Mouse (Mus musculus) forebrain, embryonic 15.5 days (tissue): ENCODE measurements at regions not wholly inside any gene's neighbourhood (a gene's known extent, or its start where the extent isn't known, plus 50 kb on each side); places are given as distances from the start of the nearest gene placed in this dataset.

Experiments
- ATAC-seq: fragments of 200-750 bp; cut with Nextera tagmentation; replicated peaks from 2 replicates; pipeline ENCODE4 v1.8.0; 2017; ENCODE audit warnings: mild to moderate bottlenecking, moderate TSS enrichment, moderate library complexity
- H3K27ac ChIP-seq: fragments of 300-500 bp; sonication (generic); replicated peaks from 2 replicates; pipeline ENCODE4 v1.5.1; 2015; ENCODE audit warnings: mild to moderate bottlenecking, inconsistent platforms
- H3K27me3 ChIP-seq: fragments of 300-500 bp; sonication (generic); 2 replicates; pipeline ENCODE4 v1.6.1; 2015; ENCODE audit warnings: inconsistent platforms
- H3K36me3 ChIP-seq: fragments of 300-500 bp; sonication (generic); 2 replicates; pipeline ENCODE4 v1.6.1; 2015; ENCODE audit warnings: mild to moderate bottlenecking, inconsistent platforms
- H3K4me1 ChIP-seq: fragments of 300-500 bp; sonication (generic); 2 replicates; pipeline ENCODE4 v1.6.1; 2015; ENCODE audit warnings: inconsistent platforms
- H3K4me2 ChIP-seq: fragments of 300-500 bp; sonication (generic); replicated peaks from 2 replicates; pipeline ENCODE4 v1.6.1; 2015; ENCODE audit warnings: mild to moderate bottlenecking, inconsistent platforms
- H3K4me3 ChIP-seq: fragments of 300-500 bp; sonication (generic); 2 replicates; pipeline ENCODE4 v1.5.1; 2015; ENCODE audit warnings: mild to moderate bottlenecking, inconsistent platforms
- H3K9ac ChIP-seq: fragments of 300-500 bp; sonication (generic); replicated peaks from 2 replicates; pipeline ENCODE4 v1.6.1; 2015; ENCODE audit warnings: mild to moderate bottlenecking, inconsistent platforms
- H3K9me3 ChIP-seq: fragments of 300-500 bp; sonication (generic); 2 replicates; pipeline ENCODE4 v1.6.1; 2016; ENCODE audit warnings: inconsistent platforms
- WGBS: fragments of 180-500 bp; shearing (Covaris S2); methylation state at CpG from one replicate; pipeline ENCODE4 v1.1.7; 2015; ENCODE audit warnings: mixed read lengths; 5-methylcytosine and 5-hydroxymethylcytosine counted together

GRCm38 (mm10) chr14:58273693-58274419, 203.5 kb downstream of the Fgf9 start:
- Histone ChIP-seq H3K9me3 (no peaks in the 10 kb centered on the region), H3K4me1 (no peaks in the 10 kb centered on the region), H3K9ac (no peak overlapping the region), H3K36me3 (no peaks in the 10 kb centered on the region), H3K4me2 (no peak overlapping the region), H3K4me3 (no peak overlapping the region), H3K27ac (no peak overlapping the region), H3K27me3 (no peaks in the 10 kb centered on the region)
- ATAC-seq: no peak
- WGBS: 78% methylated on average over 10 of the region's 10 CpGs

- H3K9ac ChIP-seq: no peak overlapping the region
- H3K9me3 ChIP-seq: no peaks in the 10 kb centered on the region
- no peak overlapping the region for H3K4me2 ChIP-seq
- WGBS: 66% methylated on average over 7 of the region's 7 CpGs
- H3K4me1 ChIP-seq: no peaks in the 10 kb centered on the region
- no peaks in the 10 kb centered on the region for H3K27me3 ChIP-seq
- H3K4me3 ChIP-seq: no peak overlapping the region
- no peak overlapping the region for H3K27ac ChIP-seq
- ATAC-seq: no peak
- H3K36me3 ChIP-seq: no peaks in the 10 kb centered on the region
Measured at GRCm38 (mm10) chr14:58265373-58265772, 195.0 kb downstream of the Fgf9 start.

DNA sequence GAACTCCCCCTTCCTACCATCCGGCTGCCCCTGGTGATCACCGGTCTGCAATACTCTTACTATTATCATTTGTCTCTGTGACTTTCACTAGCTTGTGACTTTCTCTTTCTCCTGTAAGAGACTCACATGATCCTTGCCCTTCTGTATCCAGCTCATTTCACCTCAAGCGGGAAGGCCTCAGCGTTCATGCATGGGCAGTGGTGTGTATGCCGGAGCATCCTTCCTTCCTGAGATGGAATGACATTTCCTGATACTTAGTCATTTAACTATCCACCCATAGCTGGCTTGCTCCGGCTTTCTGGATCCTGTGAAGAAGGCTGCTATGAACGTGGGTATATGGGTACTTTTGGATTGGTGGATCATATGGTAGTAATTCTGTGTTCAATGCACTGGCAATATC, 194.1 kb downstream of the Fgf9 start:
- H3K9me3 ChIP-seq: no peaks in the 10 kb centered on the region
- no peak overlapping the region for H3K4me3 ChIP-seq
- H3K4me2 ChIP-seq: no peak overlapping the region
- no peaks in the 10 kb centered on the region for H3K4me1 ChIP-seq
- H3K27ac ChIP-seq: no peak overlapping the region
- no peak for ATAC-seq
- no peaks in the 10 kb centered on the region for H3K27me3 ChIP-seq
- H3K9ac ChIP-seq: no peak overlapping the region
- no peaks in the 10 kb centered on the region for H3K36me3 ChIP-seq
- 86% methylated on average over 7 of the region's 7 CpGs for WGBS

GRCm38 (mm10) chr14:58253369-58253968, 183.1 kb downstream of the Fgf9 start:
- 0 out of 2 replicates have a peak, but pooled peaks cover 7% of the 10 kb centered on the region for H3K4me1 ChIP-seq
- no peak overlapping the region for H3K27ac ChIP-seq
- ATAC-seq: no peak
- no peaks in the 10 kb centered on the region for H3K27me3 ChIP-seq
- WGBS: 37% methylated on average over 3 of the region's 3 CpGs
- H3K9ac ChIP-seq: no peak overlapping the region
- H3K9me3 ChIP-seq: no peaks in the 10 kb centered on the region
- H3K4me2 ChIP-seq: no peak overlapping the region
- no peak overlapping the region for H3K4me3 ChIP-seq
- H3K36me3 ChIP-seq: no peaks in the 10 kb centered on the region

- Histone ChIP-seq H3K4me1 (no peaks in the 10 kb centered on the region), H3K4me2 (no peak overlapping the region), H3K4me3 (no peak overlapping the region), H3K9me3 (no peaks in the 10 kb centered on the region), H3K36me3 (no peaks in the 10 kb centered on the region), H3K9ac (no peak overlapping the region), H3K27ac (no peak overlapping the region), H3K27me3 (no peaks in the 10 kb centered on the region)
- WGBS: 95% methylated on average over 1 of the region's 1 CpGs
- ATAC-seq: no peak
Measured at GRCm38 (mm10) chr14:58225869-58226268, 155.5 kb downstream of the Fgf9 start.

- H3K9me3 ChIP-seq: no peaks in the 10 kb centered on the region
- no peak overlapping the region for H3K9ac ChIP-seq
- no peak for ATAC-seq
- no peak overlapping the region for H3K27ac ChIP-seq
- 72% methylated on average over 3 of the region's 3 CpGs for WGBS
- H3K27me3 ChIP-seq: no peaks in the 10 kb centered on the region
- H3K4me3 ChIP-seq: no peak overlapping the region
- H3K36me3 ChIP-seq: no peaks in the 10 kb centered on the region
- H3K4me2 ChIP-seq: no peak overlapping the region
- H3K4me1 ChIP-seq: no peaks in the 10 kb centered on the region
Measured at GRCm38 (mm10) chr14:58224419-58224818, 154.1 kb downstream of the Fgf9 start.

DNA sequence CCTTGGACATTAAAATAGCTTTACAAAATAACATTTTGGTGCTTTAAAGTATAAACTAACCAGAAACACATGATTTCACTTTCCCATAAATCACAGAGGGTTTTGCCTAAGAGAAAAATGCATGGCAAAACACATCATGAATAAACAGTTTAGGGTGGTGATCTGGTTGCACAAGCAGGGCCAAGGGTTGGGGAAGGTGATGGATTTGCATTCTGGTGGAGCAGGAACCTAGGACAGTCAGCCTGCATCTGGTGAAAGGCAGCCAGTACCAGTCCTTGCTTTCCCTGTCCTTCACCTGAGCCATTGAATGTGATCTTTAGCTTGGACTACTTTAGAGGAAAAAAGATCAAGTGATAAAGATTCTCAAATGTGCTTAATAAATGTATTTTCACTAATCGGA, 138.1 kb downstream of the Fgf9 start:
- ATAC-seq: no peak
- H3K27ac ChIP-seq: no peak overlapping the region
- H3K4me1 ChIP-seq: no peaks in the 10 kb centered on the region
- no peak overlapping the region for H3K4me2 ChIP-seq
- H3K9me3 ChIP-seq: no peaks in the 10 kb centered on the region
- H3K4me3 ChIP-seq: no peak overlapping the region
- WGBS: 98% methylated on average over 1 of the region's 1 CpGs
- no peak overlapping the region for H3K9ac ChIP-seq
- no peaks in the 10 kb centered on the region for H3K27me3 ChIP-seq
- H3K36me3 ChIP-seq: no peaks in the 10 kb centered on the region

DNA sequence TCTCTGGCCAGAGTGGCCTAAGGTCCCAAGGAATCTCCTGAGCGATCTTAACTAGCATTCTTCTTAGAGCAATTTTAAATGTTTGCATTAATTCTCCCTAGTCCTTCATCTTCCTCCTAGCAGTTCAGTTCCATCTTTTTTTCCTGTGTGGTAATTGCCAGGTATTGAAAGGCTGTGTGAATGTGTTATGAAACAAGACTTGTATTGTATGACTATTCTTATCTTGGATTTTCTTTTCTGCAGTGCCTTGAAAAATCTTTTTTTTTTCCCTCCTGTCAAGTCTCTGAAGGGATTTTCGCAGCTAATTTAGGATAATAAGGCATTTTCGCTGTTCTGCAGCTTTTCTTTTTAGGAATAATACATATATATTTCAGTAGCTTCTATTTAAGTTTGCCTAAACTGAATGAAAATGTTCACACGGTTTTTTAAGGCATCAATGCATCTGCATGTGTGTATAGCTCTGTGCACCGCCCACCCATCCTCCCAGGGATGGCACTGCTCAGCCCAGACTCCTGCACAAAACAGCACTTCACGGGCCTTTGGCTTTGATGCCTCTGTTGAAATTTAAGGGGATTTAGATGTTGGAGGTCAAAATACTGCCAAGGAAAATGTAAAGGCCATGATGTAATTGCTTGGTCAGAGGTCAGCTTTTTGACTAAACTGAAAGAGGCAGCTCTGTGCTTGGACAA, 132.4 kb downstream of the Fgf9 start:
- H3K27me3 ChIP-seq: no peaks in the 10 kb centered on the region
- H3K27ac ChIP-seq: no peak overlapping the region
- no peak for ATAC-seq
- no peak overlapping the region for H3K4me2 ChIP-seq
- H3K9me3 ChIP-seq: no peaks in the 10 kb centered on the region
- no peak overlapping the region for H3K9ac ChIP-seq
- no peaks in the 10 kb centered on the region for H3K36me3 ChIP-seq
- H3K4me1 ChIP-seq: no peaks in the 10 kb centered on the region
- H3K4me3 ChIP-seq: no peak overlapping the region
- 38% methylated on average over 6 of the region's 6 CpGs for WGBS

- no peak overlapping the region for H3K4me3 ChIP-seq
- no peaks in the 10 kb centered on the region for H3K4me1 ChIP-seq
- H3K4me2 ChIP-seq: no peak overlapping the region
- no peaks in the 10 kb centered on the region for H3K9me3 ChIP-seq
- H3K9ac ChIP-seq: no peak overlapping the region
- no peak for ATAC-seq
- H3K27me3 ChIP-seq: no peaks in the 10 kb centered on the region
- H3K27ac ChIP-seq: no peak overlapping the region
- H3K36me3 ChIP-seq: no peaks in the 10 kb centered on the region
- 91% methylated on average over 15 of the region's 15 CpGs for WGBS
Measured at GRCm38 (mm10) chr14:58189948-58190347, 119.6 kb downstream of the Fgf9 start.

DNA sequence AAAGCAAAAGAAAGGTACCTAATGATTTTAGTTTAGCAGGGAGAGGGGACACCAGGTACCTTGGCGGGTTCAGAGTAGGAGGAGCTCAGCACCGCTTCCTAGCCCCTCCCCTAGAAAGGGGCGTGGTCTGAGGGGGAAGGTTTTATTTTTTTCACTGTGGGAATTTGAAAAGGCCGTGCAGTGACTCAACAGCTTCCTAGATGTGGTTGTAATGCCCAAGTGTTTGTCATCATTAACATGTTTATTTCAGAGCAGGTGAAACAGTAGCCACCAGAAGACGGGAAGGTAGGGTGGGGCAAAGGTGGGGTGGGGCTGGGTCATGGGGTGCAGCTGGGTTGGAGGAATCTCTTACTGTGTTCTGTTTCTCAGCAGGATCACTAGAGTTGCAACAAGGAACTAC, 112.5 kb downstream of the Fgf9 start:
- no peak overlapping the region for H3K4me3 ChIP-seq
- no peaks in the 10 kb centered on the region for H3K4me1 ChIP-seq
- no peak for ATAC-seq
- H3K9ac ChIP-seq: no peak overlapping the region
- WGBS: 74% methylated on average over 5 of the region's 5 CpGs
- H3K36me3 ChIP-seq: no peaks in the 10 kb centered on the region
- H3K27me3 ChIP-seq: no peaks in the 10 kb centered on the region
- H3K9me3 ChIP-seq: no peaks in the 10 kb centered on the region
- H3K27ac ChIP-seq: no peak overlapping the region
- no peak overlapping the region for H3K4me2 ChIP-seq

GRCm38 (mm10) chr14:58180724-58181123, 110.4 kb downstream of the Fgf9 start:
- H3K4me1 ChIP-seq: no peaks in the 10 kb centered on the region
- no peaks in the 10 kb centered on the region for H3K36me3 ChIP-seq
- no peak overlapping the region for H3K9ac ChIP-seq
- no peaks in the 10 kb centered on the region for H3K9me3 ChIP-seq
- H3K27me3 ChIP-seq: no peaks in the 10 kb centered on the region
- no peak for ATAC-seq
- no peak overlapping the region for H3K27ac ChIP-seq
- H3K4me2 ChIP-seq: no peak overlapping the region
- H3K4me3 ChIP-seq: no peak overlapping the region

DNA sequence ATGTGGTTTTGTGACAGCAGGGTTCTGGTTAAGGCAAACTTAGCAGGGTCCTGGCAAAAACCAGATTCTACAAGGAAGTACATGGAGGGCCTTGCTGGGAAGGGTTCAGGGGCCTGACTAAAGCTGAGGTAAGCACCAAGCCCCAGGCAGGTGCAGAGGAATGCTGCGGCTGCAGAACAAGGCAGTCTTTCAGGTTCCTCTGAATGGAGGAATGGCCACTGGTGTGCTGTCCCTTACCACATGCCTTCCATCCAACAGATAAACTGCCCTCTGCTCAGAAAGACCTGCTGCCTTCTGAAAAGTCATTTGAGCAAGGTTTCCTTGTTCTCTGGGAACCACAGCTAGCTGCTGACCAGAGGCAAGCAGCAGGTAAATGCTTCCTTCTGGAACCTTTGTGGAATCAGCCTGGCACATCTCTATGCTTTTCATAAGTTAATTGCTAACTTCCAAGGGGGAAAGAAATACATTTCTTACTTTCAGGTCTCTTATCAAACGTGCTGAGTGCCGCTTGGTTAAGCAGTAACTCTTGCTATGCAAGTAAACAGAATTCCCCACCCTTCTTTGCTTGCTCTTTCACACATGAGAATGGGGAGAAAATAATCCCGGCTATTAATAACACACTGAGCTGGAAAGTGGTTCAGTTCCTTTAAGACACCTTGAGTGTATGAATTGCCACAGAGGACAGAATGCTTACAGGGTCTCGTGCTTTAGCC, 105.5 kb downstream of the Fgf9 start:
- Histone ChIP-seq H3K4me3 (no peak overlapping the region), H3K27ac (no peak overlapping the region), H3K9ac (no peak overlapping the region), H3K27me3 (no peaks in the 10 kb centered on the region), H3K36me3 (no peaks in the 10 kb centered on the region), H3K4me2 (no peak overlapping the region), H3K9me3 (no peaks in the 10 kb centered on the region), H3K4me1 (no peaks in the 10 kb centered on the region)
- WGBS: 83% methylated on average over 5 of the region's 5 CpGs
- ATAC-seq: no peak
